Mouse (Mus musculus) megakaryocyte progenitor cell, adult 5-6 weeks (primary cell): ENCODE results near the gene Commd9. TPM values are rescaled to one million over a fixed set of nuclear protein-coding genes. Genes with fewer than 3 reads are reported as not detected.
A peak's percentile ranks its signal among the peaks of the same experiment; 100 is the strongest.

Source experiments
- ATAC-seq: replicated peaks from 2 replicates; pipeline ENCODE4 v1.8.0; 2016; ENCODE audit warnings: mild to moderate bottlenecking, moderate TSS enrichment, inconsistent platforms; ENCODE audit not compliant: poor library complexity
- total RNA-seq, 2 experiments: library from RNA; stranded (forward) in 1 of 2; stranded (reverse) in 1 of 2; fragments of 157-497, 149-512 nt in 1 of 2; fragments of 200-1000 nt in 1 of 2; gene quantifications; 2 replicates each; pipeline versions ENCODE4 v1.2.3 to v1.2.4; 2015 to 2017

Gene Commd9
- total RNA-seq, 2 experiments from 2014 or later = 17.1 to 39.8 TPM

DNA sequence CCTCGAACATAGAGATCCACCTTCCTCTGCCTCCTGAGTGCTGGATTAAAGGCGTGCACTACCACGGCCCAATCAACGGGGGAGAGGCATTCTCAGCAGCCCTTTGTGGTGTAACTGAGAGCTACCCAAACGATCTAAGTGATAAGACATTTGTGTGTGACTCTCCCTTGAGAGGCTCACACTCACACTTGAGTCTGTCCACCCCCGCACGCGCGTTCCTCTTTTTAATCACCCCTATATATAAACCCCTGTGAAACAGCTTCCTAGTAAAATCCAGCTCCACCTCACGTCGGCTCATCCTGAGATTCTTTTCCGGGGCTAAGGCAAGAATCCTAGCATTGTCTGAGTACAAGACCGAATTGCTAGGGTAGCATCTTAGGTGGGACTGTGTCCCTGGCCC, 22.7 kb downstream of the Commd9 start:
- ATAC-seq = peak; percentile 31; the same call in 1 of the 2 replicates

DNA sequence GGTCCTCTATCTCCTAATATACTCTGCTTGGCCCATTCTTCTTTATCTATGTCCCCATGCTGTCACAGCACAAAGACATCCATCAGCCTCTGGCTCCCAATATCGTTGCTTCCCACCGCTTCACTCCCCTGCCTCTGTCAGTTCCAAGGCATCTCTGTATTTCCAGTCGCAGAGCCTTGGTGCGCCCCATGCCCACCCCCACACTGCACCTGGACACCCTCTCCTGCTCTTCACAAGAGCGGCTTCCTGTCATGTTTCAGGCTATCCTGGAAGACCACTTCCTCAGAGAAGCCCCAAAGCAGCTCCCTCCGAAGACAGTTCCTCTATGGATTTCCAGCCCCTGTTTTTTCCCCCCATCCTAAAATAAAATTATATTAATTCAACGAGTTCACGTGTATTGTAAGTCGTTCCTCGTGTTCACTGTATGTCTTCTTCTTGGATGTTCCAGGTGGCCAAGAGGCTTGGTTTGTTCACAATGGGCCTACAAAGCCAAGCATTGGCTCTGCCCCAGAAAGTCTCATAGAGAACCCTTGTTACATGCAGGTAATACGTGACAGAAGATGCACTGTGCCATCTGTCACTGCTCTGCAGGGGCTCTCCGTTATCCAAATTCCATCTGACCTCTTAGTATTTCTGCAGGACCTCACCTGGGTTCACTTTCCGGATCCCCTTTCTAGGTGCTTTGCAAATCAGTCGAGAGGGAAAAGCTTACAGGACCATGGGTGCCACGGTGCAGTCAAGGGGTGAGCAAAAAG, 23.5 kb downstream of the Commd9 start:
- ATAC-seq = no peak

DNA sequence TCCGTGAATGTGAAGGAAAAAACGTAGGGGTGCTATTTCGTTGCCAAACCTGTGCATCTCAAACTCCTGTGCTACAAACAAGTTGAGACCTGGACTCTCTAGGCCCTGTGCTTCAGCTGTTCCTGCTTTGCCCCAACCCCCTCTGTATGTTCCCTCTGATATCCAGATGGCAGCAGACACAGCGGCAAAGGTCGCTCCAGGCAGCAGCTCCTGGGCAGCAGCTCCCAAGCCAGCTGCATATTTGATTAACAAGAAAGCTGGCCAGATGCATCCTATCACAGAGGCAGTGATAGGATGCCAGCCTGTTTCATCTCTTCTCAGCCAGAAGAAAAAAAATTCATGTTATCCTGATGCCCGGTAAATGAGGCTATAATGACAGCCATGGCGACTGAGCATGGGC, 32.5 kb downstream of the Commd9 start:
- ATAC-seq = no peak

DNA sequence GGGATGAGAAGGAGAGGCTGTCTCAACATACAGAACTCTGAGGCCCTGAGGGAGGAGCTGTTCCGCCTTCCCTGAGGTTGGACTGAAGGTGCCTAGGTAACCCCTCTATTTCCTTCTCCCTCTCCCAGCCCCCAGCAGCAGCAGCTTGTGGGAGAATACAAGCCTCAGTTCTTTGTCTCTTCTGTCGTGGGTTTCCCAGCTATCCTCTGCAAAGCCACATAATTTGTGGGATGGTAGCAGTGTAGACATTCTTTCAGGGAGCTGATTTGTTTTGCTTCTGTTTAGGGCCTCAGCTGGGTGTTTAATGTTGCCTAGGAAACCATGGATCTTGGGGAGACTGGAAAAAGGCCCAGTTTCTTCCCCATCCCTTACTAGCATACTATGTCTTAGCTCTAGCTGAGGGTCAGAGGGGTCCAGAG, 34.1 kb downstream of the Commd9 start:
- no peak for ATAC-seq

DNA sequence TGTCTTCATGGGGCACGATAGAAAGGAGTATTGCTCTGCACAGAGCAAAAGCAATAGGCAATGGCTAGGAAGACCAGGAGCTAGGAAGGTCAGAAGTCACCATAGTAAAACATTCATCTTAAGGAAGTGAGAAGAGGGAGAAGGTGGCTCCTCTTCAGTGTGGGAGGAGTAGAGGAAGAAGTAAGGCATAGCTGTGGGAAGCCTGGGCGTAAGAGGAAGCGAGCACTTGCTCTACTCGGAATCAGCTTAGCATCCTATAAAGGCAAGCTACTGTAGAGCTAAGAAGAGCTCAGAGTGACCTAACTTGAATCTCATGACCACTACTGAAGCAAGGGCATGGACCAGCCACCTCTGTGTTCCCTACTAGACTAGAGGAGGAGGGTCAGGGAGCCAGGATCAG, 36.3 kb downstream of the Commd9 start:
- ATAC-seq = peak; percentile 44; the same call in 1 of the 2 replicates

DNA sequence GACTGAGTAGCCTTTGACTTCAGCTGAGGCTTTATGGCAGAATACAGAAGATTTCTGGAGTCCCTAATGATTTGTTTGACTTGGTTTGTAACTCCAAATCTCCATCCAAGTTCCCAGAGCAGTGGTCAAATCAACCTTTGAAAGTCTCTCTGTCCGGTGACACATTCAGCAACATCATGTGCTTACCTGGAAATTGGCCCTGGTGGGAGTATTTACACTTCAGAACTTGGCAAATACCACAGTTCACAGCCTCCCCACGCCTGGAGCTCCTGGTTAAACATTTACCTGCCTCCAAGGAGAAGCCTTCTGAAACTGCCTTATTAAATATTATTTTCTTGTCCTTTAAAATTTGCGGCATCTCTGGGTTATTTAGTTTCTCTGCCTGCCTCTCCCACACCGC, 37.1 kb downstream of the Commd9 start:
- no peak for ATAC-seq

DNA sequence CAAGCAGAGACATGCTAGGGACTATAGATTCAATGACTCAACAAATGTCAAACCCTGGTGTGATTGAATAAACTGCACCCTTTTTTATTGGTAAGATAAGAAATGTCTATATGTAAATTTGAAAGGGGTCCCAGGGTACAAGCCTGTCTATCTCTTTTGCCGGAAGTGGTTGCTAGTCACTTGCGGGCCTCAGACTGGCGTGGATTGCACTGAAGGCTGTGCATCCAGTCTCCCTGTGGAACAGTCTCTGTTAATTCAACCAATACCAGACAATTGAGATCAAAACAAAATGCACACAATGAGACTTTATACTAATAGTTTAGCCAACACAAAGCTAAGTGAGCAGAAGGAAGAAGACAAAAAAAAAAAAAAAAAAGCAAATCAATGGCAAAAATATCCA, 39.1 kb downstream of the Commd9 start:
- no peak for ATAC-seq

DNA sequence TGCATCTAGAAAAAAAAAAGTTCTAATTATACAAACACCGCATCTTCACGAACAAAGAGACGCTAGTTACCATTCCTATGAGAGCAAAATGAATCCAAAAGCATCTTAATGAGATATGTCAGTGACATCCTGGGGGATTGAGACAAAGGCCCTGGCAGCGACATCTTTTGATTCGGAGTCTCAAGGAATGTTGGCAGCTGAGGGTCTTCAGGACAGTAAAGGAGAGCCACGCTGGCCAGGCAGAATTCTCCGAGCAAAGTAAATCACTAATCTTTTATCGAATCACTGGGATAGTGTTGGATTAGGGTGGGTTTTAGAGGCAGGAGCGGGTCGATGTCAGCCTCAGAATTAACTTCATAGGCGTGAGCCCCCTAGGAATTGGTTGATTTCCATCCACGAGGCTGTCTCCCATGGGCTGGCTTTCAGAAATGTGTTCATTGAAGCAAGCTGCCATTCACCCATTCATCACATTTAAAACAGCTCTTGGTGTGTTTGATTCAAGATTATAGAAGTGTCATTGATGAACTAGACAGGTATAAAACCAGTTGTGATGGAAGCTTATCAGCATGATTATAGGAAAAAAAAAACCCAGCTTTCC, 39.6 kb downstream of the Commd9 start:
- ATAC-seq = no peak

DNA sequence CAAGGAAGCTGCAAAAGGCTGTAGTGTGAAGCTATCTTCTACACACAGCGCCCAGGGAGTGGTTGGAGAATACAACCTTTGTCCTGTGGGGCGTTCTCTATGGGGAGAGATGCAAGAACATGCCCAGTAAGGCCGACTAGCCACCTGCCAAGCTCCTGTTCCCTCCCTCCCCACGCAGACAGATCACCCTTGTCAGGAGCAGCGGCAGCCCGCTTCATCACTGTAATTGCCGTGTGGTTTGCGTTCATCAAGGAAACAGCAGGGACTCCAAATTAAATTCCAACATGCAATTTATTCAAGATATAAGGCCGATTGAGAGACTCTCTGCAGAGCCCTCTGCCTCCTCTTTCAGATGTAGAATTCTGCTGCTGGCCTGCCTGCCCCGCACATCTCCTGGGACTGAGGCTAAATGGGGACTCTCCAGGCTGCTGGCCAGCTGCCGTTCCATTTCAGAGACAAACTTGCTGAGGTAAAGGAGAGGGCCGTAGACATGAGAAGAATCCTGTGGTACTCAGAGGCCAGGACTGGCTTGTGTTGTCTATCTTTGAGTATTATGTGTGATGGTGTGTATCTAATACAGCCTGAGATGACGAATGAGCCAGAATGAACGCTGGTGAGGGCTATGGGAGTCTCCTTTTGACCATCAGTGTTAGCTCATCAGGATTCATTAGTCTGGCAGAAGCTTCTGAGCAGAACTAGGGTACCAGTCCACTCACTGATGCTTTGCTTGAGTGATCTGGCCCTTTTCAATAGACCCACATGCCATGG, 46.3 kb downstream of the Commd9 start:
- no peak for ATAC-seq

DNA sequence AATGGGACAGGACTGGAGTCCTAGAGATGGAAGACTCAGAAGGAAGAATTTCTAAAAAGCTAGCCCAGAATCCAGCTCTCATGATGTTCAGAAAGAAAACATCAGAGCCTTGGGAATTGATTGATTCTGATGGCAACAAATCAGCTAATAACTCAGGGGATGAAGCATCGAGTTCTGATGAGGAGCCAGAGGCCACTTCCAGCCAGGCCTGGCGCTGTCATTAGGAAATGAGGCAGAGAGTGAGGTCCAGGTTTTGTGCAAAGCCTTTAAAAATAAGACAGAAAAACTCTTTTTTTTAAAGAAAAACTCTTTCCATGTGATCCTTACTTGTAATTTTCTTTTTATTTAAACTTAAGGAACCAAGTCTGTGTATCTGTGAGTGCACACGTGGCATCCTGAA, 47.3 kb downstream of the Commd9 start:
- no peak for ATAC-seq

DNA sequence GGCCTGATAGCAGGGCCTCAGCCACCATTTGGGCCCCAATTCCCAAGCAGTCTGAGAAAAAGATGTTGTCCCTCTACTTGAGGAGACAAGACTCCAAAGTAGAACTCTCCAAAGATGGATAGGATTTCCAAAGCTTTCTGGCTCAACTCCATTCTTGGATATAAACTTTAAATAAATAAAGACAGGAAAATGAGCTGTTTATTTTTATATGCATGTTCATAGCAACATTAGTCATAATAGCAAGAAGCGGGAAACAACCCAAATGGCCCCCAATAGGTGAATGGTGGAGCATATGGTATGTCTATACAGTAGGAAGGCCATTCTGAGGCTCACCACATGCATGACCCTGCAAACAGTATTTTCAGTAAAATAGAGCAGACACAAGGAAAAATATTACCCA, 49.0 kb downstream of the Commd9 start:
- ATAC-seq = no peak

DNA sequence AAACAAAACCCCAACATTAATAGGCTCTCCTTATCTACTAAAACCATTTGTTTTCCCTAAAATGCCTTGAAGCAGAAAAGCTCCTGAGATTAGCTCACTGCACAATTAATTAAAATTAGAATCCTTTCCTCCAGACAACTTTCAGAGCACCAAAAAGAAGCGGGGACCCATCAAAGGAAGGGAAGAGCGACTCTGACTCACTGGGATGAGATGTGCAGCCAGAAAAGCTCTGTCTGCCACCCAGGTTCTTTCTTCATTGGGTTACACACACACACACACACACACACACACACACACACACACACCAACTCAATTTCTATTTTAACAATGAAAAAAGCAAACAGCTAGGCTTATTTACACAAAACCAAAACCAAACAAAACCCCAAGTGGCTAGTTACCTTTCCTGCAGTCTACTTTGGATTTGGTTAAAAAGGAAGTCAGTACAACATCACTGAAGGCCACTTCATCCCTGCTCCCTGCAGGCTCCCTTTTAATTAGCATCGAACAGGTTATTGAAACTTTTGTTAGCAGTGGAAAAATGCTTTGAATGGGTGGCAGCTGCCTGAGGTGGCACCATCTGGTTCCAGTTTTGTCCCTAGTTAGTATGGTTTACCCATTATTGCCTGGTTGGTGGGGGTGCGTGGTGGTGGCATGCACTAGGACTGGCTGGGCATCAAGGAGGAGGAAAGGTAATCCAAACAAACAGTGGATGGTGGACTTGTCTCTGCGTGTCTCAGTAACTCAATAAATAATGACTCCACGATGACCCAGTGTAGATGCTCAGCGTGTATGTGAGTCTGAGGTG, 64.9 kb downstream of the Commd9 start:
- ATAC-seq = no peak

Other genes with a start within 250 kb of the Commd9 start
- gene Rag1, start 236.7 kb upstream of the Commd9 start, total RNA-seq (2015) = 0.02 and 0.07 TPM in 2 replicates
- gene Rag1, start 236.7 kb upstream of the Commd9 start, total RNA-seq (2017) = 0.07 TPM in 1 of 2 replicates, not detected in the other
- 82.9 and 120 TPM in 2 replicates for gene B230118H07Rik, start 236.7 kb upstream of the Commd9 start, total RNA-seq (2015)
- 106 and 118 TPM in 2 replicates for gene B230118H07Rik, start 236.7 kb upstream of the Commd9 start, total RNA-seq (2017)
- 24.5 and 27.1 TPM in 2 replicates for gene Traf6, start 207.8 kb upstream of the Commd9 start, total RNA-seq (2015)
- 14.0 and 14.1 TPM in 2 replicates for gene Traf6, start 207.8 kb upstream of the Commd9 start, total RNA-seq (2017)
- 0.27 and 0.35 TPM in 2 replicates for gene Prr5l, start 3.2 kb upstream of the Commd9 start, total RNA-seq (2015)
- 0.17 TPM in 1 of 2 replicates, not detected in the other for gene Prr5l, start 3.2 kb upstream of the Commd9 start, total RNA-seq (2017)